Mouse (Mus musculus): ENCODE measurements around the gene Hunk. TPM values are rescaled to one million over a fixed set of nuclear protein-coding genes. Genes with fewer than 3 reads are reported as not detected.

Gene Hunk
- polyA plus RNA-seq, 1 experiment: 0.37 TPM

- TF ChIP-seq MAX (IDR thresholded peaks at IDR 0.05; ENCODE audit: low read depth): no peak
- no peak for TF ChIP-seq TCF3 (IDR thresholded peaks at IDR 0.05; ENCODE audit: insufficient read length, low read depth)
- no peak for TF ChIP-seq E2F4 (IDR thresholded peaks at IDR 0.05; ENCODE audit: insufficient read depth)
- no peak for TF ChIP-seq MYOG (IDR thresholded peaks at IDR 0.05; ENCODE audit: control insufficient read depth in 1 of 3, insufficient read depth in 1 of 3, insufficient read length in 2 of 3, low read depth in 2 of 3)
- TF ChIP-seq POLR2AphosphoS2 (IDR thresholded peaks at IDR 0.05; ENCODE audit: insufficient read length, low read depth): no peak
- no peak for TF ChIP-seq MYOD1 (IDR thresholded peaks at IDR 0.05; ENCODE audit: control insufficient read depth in 1 of 3, insufficient read length in 2 of 3, low read depth in 2 of 3)
- TF ChIP-seq TCF12 (IDR thresholded peaks at IDR 0.05; ENCODE audit: insufficient read depth, poor library complexity, severe bottlenecking): no peak
- no peak for TF ChIP-seq CEBPB (IDR thresholded peaks at IDR 0.05; ENCODE audit: insufficient read depth, poor library complexity, severe bottlenecking)
- no peak for TF ChIP-seq POLR2A (IDR thresholded peaks at IDR 0.05; ENCODE audit: insufficient read length, low read depth)
- TF ChIP-seq USF1 (IDR thresholded peaks at IDR 0.05; ENCODE audit: low read depth): no peak
- no peak for TF ChIP-seq REST (IDR thresholded peaks at IDR 0.05; ENCODE audit: insufficient read depth, insufficient read length)
- TF ChIP-seq SRF (IDR thresholded peaks at IDR 0.05; ENCODE audit: control insufficient read depth, insufficient read length, low read depth): no peak
- no peak overlapping the region for H3K4me2 ChIP-seq (ENCODE audit: low read depth)
- no peaks in the 10 kb centered on the region for H3K79me2 ChIP-seq (ENCODE audit: control insufficient read depth, insufficient read depth)
- peaks cover 16% of the 10 kb centered on the region for H3K27me3 ChIP-seq (ENCODE audit: control insufficient read depth, insufficient read depth, insufficient read length)
- no peaks in the 10 kb centered on the region for H3K36me3 ChIP-seq (ENCODE audit: control insufficient read depth, insufficient read depth)
- H3K4me3 ChIP-seq: no peak overlapping the region
- H3ac ChIP-seq (ENCODE audit: control insufficient read depth, insufficient read length): no peak overlapping the region
These were observed 3.4 kb downstream of the Hunk start for GRCm38 (mm10) chr16:90389103-90389750.

GRCm38 (mm10) chr16:90390731-90391130, 4.9 kb downstream of the Hunk start:
- Histone ChIP-seq H3K27me3 (ENCODE audit: control insufficient read depth, insufficient read depth, insufficient read length) (peaks cover 10% of the 10 kb centered on the region), H3ac (ENCODE audit: control insufficient read depth, insufficient read length) (no peak overlapping the region), H3K36me3 (ENCODE audit: control insufficient read depth, insufficient read depth) (no peaks in the 10 kb centered on the region), H3K79me2 (ENCODE audit: control insufficient read depth, insufficient read depth) (no peaks in the 10 kb centered on the region), H3K4me2 (ENCODE audit: low read depth) (no peak overlapping the region), H3K4me3 (no peak overlapping the region)
- TF ChIP-seq REST (IDR thresholded peaks at IDR 0.05; ENCODE audit: insufficient read depth, insufficient read length): no peak
- TF ChIP-seq TCF12 (IDR thresholded peaks at IDR 0.05; ENCODE audit: insufficient read depth, poor library complexity, severe bottlenecking): no peak
- no peak for TF ChIP-seq MYOG (IDR thresholded peaks at IDR 0.05; ENCODE audit: control insufficient read depth in 1 of 3, insufficient read depth in 1 of 3, insufficient read length in 2 of 3, low read depth in 2 of 3)
- no peak for TF ChIP-seq POLR2AphosphoS2 (IDR thresholded peaks at IDR 0.05; ENCODE audit: insufficient read length, low read depth)
- TF ChIP-seq MYOD1 (IDR thresholded peaks at IDR 0.05; ENCODE audit: control insufficient read depth in 1 of 3, insufficient read length in 2 of 3, low read depth in 2 of 3): no peak
- no peak for TF ChIP-seq MAX (IDR thresholded peaks at IDR 0.05; ENCODE audit: low read depth)
- TF ChIP-seq CEBPB (IDR thresholded peaks at IDR 0.05; ENCODE audit: insufficient read depth, poor library complexity, severe bottlenecking): no peak
- no peak for TF ChIP-seq E2F4 (IDR thresholded peaks at IDR 0.05; ENCODE audit: insufficient read depth)
- no peak for TF ChIP-seq TCF3 (IDR thresholded peaks at IDR 0.05; ENCODE audit: insufficient read length, low read depth)
- TF ChIP-seq POLR2A (IDR thresholded peaks at IDR 0.05; ENCODE audit: insufficient read length, low read depth): no peak
- no peak for TF ChIP-seq SRF (IDR thresholded peaks at IDR 0.05; ENCODE audit: control insufficient read depth, insufficient read length, low read depth)
- TF ChIP-seq USF1 (IDR thresholded peaks at IDR 0.05; ENCODE audit: low read depth): no peak

- Histone ChIP-seq H3K36me3 (ENCODE audit: control insufficient read depth, insufficient read depth) (no peaks in the 10 kb centered on the region), H3K27me3 (ENCODE audit: control insufficient read depth, insufficient read depth, insufficient read length) (no peaks in the 10 kb centered on the region), H3ac (ENCODE audit: control insufficient read depth, insufficient read length) (no peak overlapping the region), H3K4me2 (ENCODE audit: low read depth) (no peak overlapping the region), H3K79me2 (ENCODE audit: control insufficient read depth, insufficient read depth) (no peaks in the 10 kb centered on the region), H3K4me3 (no peak overlapping the region)
- no peak for TF ChIP-seq E2F4 (IDR thresholded peaks at IDR 0.05; ENCODE audit: insufficient read depth)
- TF ChIP-seq USF1 (IDR thresholded peaks at IDR 0.05; ENCODE audit: low read depth): no peak
- TF ChIP-seq MYOD1 (IDR thresholded peaks at IDR 0.05; ENCODE audit: control insufficient read depth in 1 of 3, insufficient read length in 2 of 3, low read depth in 2 of 3): no peak
- no peak for TF ChIP-seq POLR2A (IDR thresholded peaks at IDR 0.05; ENCODE audit: insufficient read length, low read depth)
- TF ChIP-seq TCF12 (IDR thresholded peaks at IDR 0.05; ENCODE audit: insufficient read depth, poor library complexity, severe bottlenecking): no peak
- no peak for TF ChIP-seq POLR2AphosphoS2 (IDR thresholded peaks at IDR 0.05; ENCODE audit: insufficient read length, low read depth)
- no peak for TF ChIP-seq SRF (IDR thresholded peaks at IDR 0.05; ENCODE audit: control insufficient read depth, insufficient read length, low read depth)
- no peak for TF ChIP-seq MYOG (IDR thresholded peaks at IDR 0.05; ENCODE audit: control insufficient read depth in 1 of 3, insufficient read depth in 1 of 3, insufficient read length in 2 of 3, low read depth in 2 of 3)
- no peak for TF ChIP-seq CEBPB (IDR thresholded peaks at IDR 0.05; ENCODE audit: insufficient read depth, poor library complexity, severe bottlenecking)
- TF ChIP-seq TCF3 (IDR thresholded peaks at IDR 0.05; ENCODE audit: insufficient read length, low read depth): no peak
- no peak for TF ChIP-seq REST (IDR thresholded peaks at IDR 0.05; ENCODE audit: insufficient read depth, insufficient read length)
- no peak for TF ChIP-seq MAX (IDR thresholded peaks at IDR 0.05; ENCODE audit: low read depth)
These were observed 8.9 kb downstream of the Hunk start for GRCm38 (mm10) chr16:90394761-90395160.

GRCm38 (mm10) chr16:90395996-90396556, 10.3 kb downstream of the Hunk start:
- no peak for TF ChIP-seq SRF (IDR thresholded peaks at IDR 0.05; ENCODE audit: control insufficient read depth, insufficient read length, low read depth)
- TF ChIP-seq TCF3 (IDR thresholded peaks at IDR 0.05; ENCODE audit: insufficient read length, low read depth): no peak
- TF ChIP-seq POLR2AphosphoS2 (IDR thresholded peaks at IDR 0.05; ENCODE audit: insufficient read length, low read depth): no peak
- TF ChIP-seq E2F4 (IDR thresholded peaks at IDR 0.05; ENCODE audit: insufficient read depth): no peak
- no peak for TF ChIP-seq MYOD1 (IDR thresholded peaks at IDR 0.05; ENCODE audit: control insufficient read depth in 1 of 3, insufficient read length in 2 of 3, low read depth in 2 of 3)
- TF ChIP-seq MYOG (IDR thresholded peaks at IDR 0.05; ENCODE audit: control insufficient read depth in 1 of 3, insufficient read depth in 1 of 3, insufficient read length in 2 of 3, low read depth in 2 of 3): no peak
- TF ChIP-seq TCF12 (IDR thresholded peaks at IDR 0.05; ENCODE audit: insufficient read depth, poor library complexity, severe bottlenecking): no peak
- no peak for TF ChIP-seq MAX (IDR thresholded peaks at IDR 0.05; ENCODE audit: low read depth)
- TF ChIP-seq POLR2A (IDR thresholded peaks at IDR 0.05; ENCODE audit: insufficient read length, low read depth): no peak
- no peak for TF ChIP-seq USF1 (IDR thresholded peaks at IDR 0.05; ENCODE audit: low read depth)
- no peak for TF ChIP-seq REST (IDR thresholded peaks at IDR 0.05; ENCODE audit: insufficient read depth, insufficient read length)
- TF ChIP-seq CEBPB (IDR thresholded peaks at IDR 0.05; ENCODE audit: insufficient read depth, poor library complexity, severe bottlenecking): no peak
- no peak overlapping the region for H3K4me2 ChIP-seq (ENCODE audit: low read depth)
- H3K27me3 ChIP-seq (ENCODE audit: control insufficient read depth, insufficient read depth, insufficient read length): no peaks in the 10 kb centered on the region
- no peak overlapping the region for H3ac ChIP-seq (ENCODE audit: control insufficient read depth, insufficient read length)
- no peaks in the 10 kb centered on the region for H3K36me3 ChIP-seq (ENCODE audit: control insufficient read depth, insufficient read depth)
- H3K79me2 ChIP-seq (ENCODE audit: control insufficient read depth, insufficient read depth): no peaks in the 10 kb centered on the region
- no peak overlapping the region for H3K4me3 ChIP-seq
